Mouse (Mus musculus): ENCODE results near the gene Spats2l. TPM values are rescaled to one million over a fixed set of nuclear protein-coding genes. Genes with fewer than 3 reads are reported as not detected.

Spats2l gene
- polyA plus RNA-seq, 2 experiments, result 81.4 to 202 TPM

- DNase-seq (ENCODE audit: low spot score) (no peak), ATAC-seq (ENCODE audit: low FRiP score, low read depth) (no peak)
- Histone ChIP-seq H3K36me3 (ENCODE audit: control insufficient read depth, insufficient read depth, low read length) (peaks cover 21% of the 10 kb centered on the region), H3K27ac (replicated peaks; ENCODE audit: low read depth, low read length) (no peak overlapping the region), H3K4me3 (replicated peaks; ENCODE audit: low read length) (no peak overlapping the region), H3K9me3 (ENCODE audit: control insufficient read depth, low read length) (no peaks in the 10 kb centered on the region), H3K27me3 (ENCODE audit: control insufficient read depth, insufficient read depth, low read length) (no peaks in the 10 kb centered on the region), H3K9ac (ENCODE audit: low read depth, low read length, severe bottlenecking) (no peak overlapping the region), H3K4me1 (ENCODE audit: control insufficient read depth, insufficient read depth, low read length) (no peaks in the 10 kb centered on the region), H3K4me2 (replicated peaks; ENCODE audit: low read depth, low read length, severe bottlenecking) (no peak overlapping the region)
- no peak for TF ChIP-seq POLR2A (IDR thresholded peaks at IDR 0.05; ENCODE audit: borderline replicate concordance, extremely low read depth, insufficient read depth, insufficient read length)
- WGBS, result 54% methylated on average over 7 of the region's 7 CpGs
Observed at GRCm38 (mm10) chr1:57835128-57835527, 61.2 kb downstream of the Spats2l start.

DNA sequence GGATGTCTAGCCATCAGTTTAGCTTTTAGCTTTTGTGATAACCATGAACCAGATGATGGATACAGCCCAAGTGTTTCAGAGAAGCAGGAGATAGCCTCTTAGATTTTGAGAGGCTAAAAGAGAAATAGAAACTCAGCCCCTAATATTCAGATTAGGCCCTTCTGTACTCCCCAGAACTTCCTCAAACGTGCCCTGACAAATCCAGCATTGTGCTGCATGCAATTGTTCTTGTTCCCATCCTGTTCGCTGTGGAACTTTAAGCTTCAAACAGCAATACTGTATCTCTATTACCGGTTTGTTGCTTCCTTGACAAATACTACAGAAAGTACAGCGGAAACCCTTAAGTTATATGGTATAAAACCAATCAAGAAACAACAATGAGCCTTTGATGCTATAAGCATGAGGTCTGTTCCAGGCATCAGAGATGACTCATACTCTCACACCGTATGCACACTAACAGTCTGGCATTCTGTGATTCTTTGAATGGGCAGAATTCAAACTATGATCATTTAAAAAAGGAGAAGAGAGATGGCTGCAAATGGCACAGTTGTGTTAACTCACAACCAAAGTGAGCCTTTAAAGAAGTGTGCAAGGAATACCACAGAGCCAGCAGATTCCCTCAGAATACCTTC, 62.8 kb downstream of the Spats2l start:
- 76% methylated on average over 5 of the region's 5 CpGs for WGBS
- no peak overlapping the region for H3K27ac ChIP-seq (replicated peaks; ENCODE audit: low read depth, low read length)
- no peaks in the 10 kb centered on the region for H3K9me3 ChIP-seq (ENCODE audit: control insufficient read depth, low read length)
- no peak overlapping the region for H3K4me3 ChIP-seq (replicated peaks; ENCODE audit: low read length)
- H3K9ac ChIP-seq (ENCODE audit: low read depth, low read length, severe bottlenecking), result no peak overlapping the region
- H3K27me3 ChIP-seq (ENCODE audit: control insufficient read depth, insufficient read depth, low read length), result no peaks in the 10 kb centered on the region
- no peak overlapping the region for H3K4me2 ChIP-seq (replicated peaks; ENCODE audit: low read depth, low read length, severe bottlenecking)
- DNase-seq (ENCODE audit: low spot score) (no peak), ATAC-seq (ENCODE audit: low FRiP score, low read depth) (no peak)
- no peak for TF ChIP-seq POLR2A (IDR thresholded peaks at IDR 0.05; ENCODE audit: borderline replicate concordance, extremely low read depth, insufficient read depth, insufficient read length)
- H3K4me1 ChIP-seq (ENCODE audit: control insufficient read depth, insufficient read depth, low read length), result no peaks in the 10 kb centered on the region
- peaks cover 17% of the 10 kb centered on the region for H3K36me3 ChIP-seq (ENCODE audit: control insufficient read depth, insufficient read depth, low read length)

DNA sequence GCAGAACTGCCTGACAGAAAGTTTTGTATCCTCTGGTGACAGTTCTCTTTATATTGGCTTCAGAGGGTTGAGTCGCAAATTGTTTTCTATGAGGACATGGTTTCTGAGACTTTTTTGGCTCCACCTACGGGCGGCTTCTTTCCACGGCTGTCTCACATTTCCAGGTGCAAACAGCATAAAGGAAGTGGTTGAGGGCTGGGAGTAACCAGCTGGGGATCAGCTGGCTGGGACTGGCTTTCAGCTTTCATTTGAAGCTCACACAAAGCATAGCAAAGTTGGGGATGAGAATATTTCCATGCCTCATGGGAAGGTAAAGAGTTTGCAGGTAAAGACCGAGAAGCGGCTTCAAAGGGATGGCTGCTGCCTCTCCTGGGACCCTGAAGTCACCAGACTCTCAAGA, 65.9 kb downstream of the Spats2l start:
- WGBS, result 62% methylated on average over 6 of the region's 6 CpGs
- Histone ChIP-seq H3K4me3 (replicated peaks; ENCODE audit: low read length) (no peak overlapping the region), H3K4me1 (ENCODE audit: control insufficient read depth, insufficient read depth, low read length) (peaks cover 2% of the 10 kb centered on the region; the same call in 1 of the 2 replicates), H3K36me3 (ENCODE audit: control insufficient read depth, insufficient read depth, low read length) (peaks cover 5% of the 10 kb centered on the region; the same call in 1 of the 2 replicates), H3K9me3 (ENCODE audit: control insufficient read depth, low read length) (no peaks in the 10 kb centered on the region), H3K27me3 (ENCODE audit: control insufficient read depth, insufficient read depth, low read length) (no peaks in the 10 kb centered on the region), H3K27ac (replicated peaks; ENCODE audit: low read depth, low read length) (no peak overlapping the region), H3K4me2 (replicated peaks; ENCODE audit: low read depth, low read length, severe bottlenecking) (no peak overlapping the region), H3K9ac (ENCODE audit: low read depth, low read length, severe bottlenecking) (no peak overlapping the region)
- DNase-seq (ENCODE audit: low spot score) (no peak), ATAC-seq (ENCODE audit: low FRiP score, low read depth) (no peak)
- no peak for TF ChIP-seq POLR2A (IDR thresholded peaks at IDR 0.05; ENCODE audit: borderline replicate concordance, extremely low read depth, insufficient read depth, insufficient read length)

DNA sequence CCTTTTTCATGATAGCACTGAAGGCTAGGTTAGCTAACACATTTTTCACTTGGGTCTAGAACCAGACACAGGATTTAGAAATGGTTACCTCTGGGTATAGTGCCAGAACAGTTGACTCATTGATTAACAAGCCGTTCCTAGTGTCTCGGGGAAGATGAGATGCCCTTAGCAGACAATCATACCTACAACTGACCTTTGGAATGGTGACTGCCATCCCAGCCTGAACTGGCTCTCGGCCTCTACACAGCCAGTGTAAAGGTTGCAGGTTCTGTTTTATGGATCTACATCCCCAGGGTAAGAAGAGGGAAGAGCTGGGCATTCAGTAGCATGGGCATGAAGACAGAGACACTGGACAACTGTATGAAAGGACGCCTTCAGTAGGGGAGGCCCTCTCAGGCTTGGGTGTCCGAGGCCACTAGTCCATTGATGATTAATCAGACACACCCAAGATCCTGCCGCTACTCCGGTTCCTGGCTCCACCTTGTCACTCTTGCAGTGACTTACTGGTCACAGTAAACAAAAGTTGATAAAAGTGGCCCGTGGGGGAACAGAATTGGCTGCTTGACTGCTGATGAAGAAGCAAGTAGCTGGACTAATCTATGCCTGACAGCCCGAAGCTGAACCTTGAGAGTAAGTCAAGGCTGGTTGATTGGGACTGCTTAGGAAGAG, 71.2 kb downstream of the Spats2l start:
- ATAC-seq (ENCODE audit: low FRiP score, low read depth) (no peak), DNase-seq (ENCODE audit: low spot score) (no peak)
- 92% methylated on average over 9 of the region's 9 CpGs for WGBS
- Histone ChIP-seq H3K27me3 (ENCODE audit: control insufficient read depth, insufficient read depth, low read length) (no peaks in the 10 kb centered on the region), H3K9me3 (ENCODE audit: control insufficient read depth, low read length) (no peaks in the 10 kb centered on the region), H3K4me2 (replicated peaks; ENCODE audit: low read depth, low read length, severe bottlenecking) (no peak overlapping the region), H3K36me3 (ENCODE audit: control insufficient read depth, insufficient read depth, low read length) (0 out of 2 replicates have a peak, but pooled peaks cover 2% of the 10 kb centered on the region), H3K9ac (ENCODE audit: low read depth, low read length, severe bottlenecking) (no peak overlapping the region), H3K4me3 (replicated peaks; ENCODE audit: low read length) (no peak overlapping the region), H3K4me1 (ENCODE audit: control insufficient read depth, insufficient read depth, low read length) (peaks cover 16% of the 10 kb centered on the region), H3K27ac (replicated peaks; ENCODE audit: low read depth, low read length) (no peak overlapping the region)
- TF ChIP-seq POLR2A (IDR thresholded peaks at IDR 0.05; ENCODE audit: borderline replicate concordance, extremely low read depth, insufficient read depth, insufficient read length), result no peak

DNA sequence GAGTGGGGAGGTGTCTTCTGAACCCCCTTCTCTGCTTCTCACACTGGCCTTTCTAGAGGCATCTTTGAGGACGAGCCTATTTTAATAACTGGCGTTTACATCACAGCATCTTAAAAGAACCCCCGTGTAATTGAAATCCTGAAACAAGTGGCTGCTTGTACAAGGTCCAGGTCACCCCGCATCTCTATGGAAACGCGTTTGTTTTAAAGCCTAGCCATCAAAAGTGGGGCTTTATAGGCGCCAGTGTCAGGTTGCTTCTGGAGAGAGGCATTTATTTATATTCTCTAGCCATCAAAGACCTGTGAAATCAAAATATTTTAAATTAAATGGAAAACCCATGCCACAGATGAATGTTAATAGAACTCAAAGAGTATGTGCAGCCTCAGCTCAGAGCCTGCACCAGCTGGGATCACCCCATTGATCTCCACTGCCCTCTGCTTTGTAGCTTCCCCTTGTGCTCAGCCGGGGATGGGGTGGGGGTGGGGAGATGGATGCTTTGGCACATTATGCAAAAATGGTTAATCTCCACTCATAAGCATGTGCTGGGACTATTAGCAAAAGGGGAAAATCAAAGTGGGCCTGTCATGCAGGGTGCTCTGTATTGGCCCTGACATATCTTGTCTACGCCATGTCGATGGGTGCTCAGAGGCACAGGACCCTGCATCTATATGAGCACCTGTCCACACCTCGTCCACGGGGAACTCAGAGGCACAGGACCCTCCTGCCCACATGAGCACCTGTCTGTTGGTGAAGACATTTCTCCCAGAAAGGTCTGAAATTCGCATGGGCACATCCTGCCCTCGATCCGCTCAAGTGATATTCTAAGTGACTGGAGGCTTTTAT, 73.1 kb downstream of the Spats2l start:
- H3K27ac ChIP-seq (replicated peaks; ENCODE audit: low read depth, low read length), result no peak overlapping the region
- 0 out of 2 replicates have a peak, but pooled peaks cover 2% of the 10 kb centered on the region for H3K36me3 ChIP-seq (ENCODE audit: control insufficient read depth, insufficient read depth, low read length)
- H3K4me3 ChIP-seq (replicated peaks; ENCODE audit: low read length), result no peak overlapping the region
- no peak overlapping the region for H3K4me2 ChIP-seq (replicated peaks; ENCODE audit: low read depth, low read length, severe bottlenecking)
- no peaks in the 10 kb centered on the region for H3K27me3 ChIP-seq (ENCODE audit: control insufficient read depth, insufficient read depth, low read length)
- H3K4me1 ChIP-seq (ENCODE audit: control insufficient read depth, insufficient read depth, low read length), result peaks cover 16% of the 10 kb centered on the region
- 46% methylated on average over 15 of the region's 15 CpGs for WGBS
- no peak overlapping the region for H3K9ac ChIP-seq (ENCODE audit: low read depth, low read length, severe bottlenecking)
- TF ChIP-seq POLR2A (IDR thresholded peaks at IDR 0.05; ENCODE audit: borderline replicate concordance, extremely low read depth, insufficient read depth, insufficient read length), result no peak
- ATAC-seq (ENCODE audit: low FRiP score, low read depth) (no peak), DNase-seq (ENCODE audit: low spot score) (no peak)
- no peaks in the 10 kb centered on the region for H3K9me3 ChIP-seq (ENCODE audit: control insufficient read depth, low read length)

Measured in limb, embryonic 14.5 days (tissue).